Mouse (Mus musculus) urinary bladder, postnatal 25 days (tissue): Measurements from ENCODE around the gene Tex9.
"Not testable (repeated sequence)": the region's sequence is repeated elsewhere in the genome, so short reads cannot be mapped to it uniquely, and the experiment has no call there.

Experiments
- DNase-seq: peaks from one replicate; pipeline ENCODE4 v3.0.0; 2022; ENCODE audit warnings: low spot score

Gene Tex9

GRCm38 (mm10) chr9:72438749-72439148, 53.3 kb downstream of the Tex9 start:
- DNase-seq = no peak

GRCm38 (mm10) chr9:72437822-72438701, 54.0 kb downstream of the Tex9 start, which contains the start of gene Mns1:
Mns1 (plus strand) TSS chr9:72438011.
- DNase-seq = peak; percentile 86

DNA sequence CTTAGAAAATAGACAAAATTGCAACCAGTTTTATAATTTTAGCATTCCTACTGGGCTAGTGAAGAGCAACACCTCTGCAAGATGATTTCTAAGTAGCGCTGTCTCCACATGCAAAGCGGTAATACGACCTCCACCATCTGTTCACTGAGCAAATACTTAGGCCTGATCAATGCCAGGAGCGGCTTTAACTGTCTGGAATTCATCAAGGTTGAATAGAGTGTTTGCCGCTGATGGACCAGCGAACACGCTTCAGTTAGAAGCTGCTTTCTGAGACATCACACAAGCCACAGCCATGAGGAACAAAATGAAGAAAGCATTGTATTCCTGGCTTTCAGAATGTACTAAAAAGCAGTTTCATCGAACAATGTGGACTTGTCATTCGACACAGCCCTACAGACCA, 57.1 kb downstream of the Tex9 start:
- DNase-seq = no peak

DNA sequence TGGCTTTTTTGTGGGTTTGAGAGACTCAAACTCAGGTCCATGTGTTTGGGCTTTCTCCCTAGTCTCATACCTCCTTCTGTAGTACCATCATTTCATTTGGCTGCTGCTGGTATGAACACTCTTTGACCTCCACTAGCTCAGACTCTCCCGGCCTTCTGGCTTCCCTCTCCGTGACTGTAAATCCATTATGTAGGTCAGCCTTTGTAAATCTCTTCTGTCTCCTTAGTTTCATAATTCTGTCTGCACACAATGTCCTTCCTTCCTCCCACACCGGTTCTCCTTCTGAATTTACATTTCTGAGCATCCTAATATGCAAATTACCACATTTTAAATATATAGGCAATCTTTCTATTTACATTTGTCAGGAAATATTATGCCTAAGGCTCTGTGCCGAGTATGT, 64.2 kb downstream of the Tex9 start:
- no peak for DNase-seq

DNA sequence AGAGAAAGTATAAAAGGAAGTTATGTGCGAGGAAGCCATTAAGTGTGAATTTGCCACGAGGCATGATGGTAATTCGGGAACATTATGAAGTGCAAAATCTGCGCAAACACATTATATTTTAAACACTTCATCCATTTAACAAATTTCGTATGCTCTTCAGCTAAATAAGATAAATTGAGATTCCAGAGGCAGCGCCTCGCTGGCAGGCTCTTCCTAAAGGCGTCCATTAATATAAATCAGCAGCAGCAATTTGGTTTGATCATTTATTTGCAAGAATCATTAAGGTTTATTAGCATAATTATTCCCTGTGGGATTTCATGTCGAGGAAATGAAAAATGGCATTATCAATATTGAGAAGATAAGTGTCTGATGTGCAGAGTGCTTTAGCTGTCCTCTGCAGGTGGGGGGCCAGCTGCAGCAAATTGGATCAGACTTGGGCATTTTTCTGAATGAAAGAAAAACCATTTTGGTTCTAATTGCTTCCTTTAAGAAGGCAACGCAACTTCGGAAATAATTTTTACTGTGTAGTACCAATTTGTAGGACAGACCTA, 66.6 kb downstream of the Tex9 start:
- DNase-seq = no peak

DNA sequence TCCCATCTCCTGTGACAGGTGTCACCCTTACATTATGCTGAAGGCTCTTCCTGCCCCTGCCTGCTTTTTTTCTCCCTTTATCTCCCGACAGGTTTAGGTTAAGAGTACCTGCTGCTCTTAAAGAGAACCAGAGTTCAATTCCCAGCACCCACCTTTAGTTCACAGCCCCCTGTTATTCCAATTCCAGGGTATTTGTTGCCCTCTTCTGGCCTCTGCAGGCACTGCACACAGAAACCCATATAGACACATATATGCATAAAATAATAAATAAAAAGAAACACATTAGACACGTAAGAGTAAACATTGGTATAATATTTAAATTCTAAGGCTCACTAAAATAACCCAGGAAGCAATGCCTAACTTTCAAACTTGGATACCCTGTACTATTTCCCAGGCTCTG, 69.3 kb downstream of the Tex9 start:
- no peak for DNase-seq

DNA sequence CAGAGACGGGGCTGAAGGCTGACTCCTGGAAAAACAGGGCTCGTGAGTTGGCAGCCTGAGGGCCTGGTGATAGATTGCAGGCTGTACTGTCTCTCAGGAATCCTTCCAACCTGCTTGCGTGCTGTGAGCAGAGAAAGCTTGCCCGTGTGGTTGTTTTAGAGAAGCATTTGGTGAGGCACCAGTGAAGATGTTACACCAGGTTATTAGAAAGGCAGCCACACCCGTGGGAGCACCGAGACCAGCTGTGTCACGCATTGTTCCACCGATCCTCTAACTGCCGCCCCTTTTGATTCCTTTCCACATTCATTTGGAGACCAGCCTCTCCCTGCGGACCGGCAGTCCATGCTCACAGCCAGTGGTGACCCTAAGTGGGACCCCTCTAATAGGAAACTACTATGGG, 69.7 kb downstream of the Tex9 start:
- no peak for DNase-seq

GRCm38 (mm10) chr9:72420490-72420889, 71.5 kb downstream of the Tex9 start:
- no peak for DNase-seq

GRCm38 (mm10) chr9:72418443-72418842, 73.6 kb downstream of the Tex9 start:
- DNase-seq = no peak

GRCm38 (mm10) chr9:72411746-72412145, 80.3 kb downstream of the Tex9 start:
- DNase-seq = no peak

- no peak for DNase-seq
Observed at GRCm38 (mm10) chr9:72409381-72410225, 82.4 kb downstream of the Tex9 start.

DNA sequence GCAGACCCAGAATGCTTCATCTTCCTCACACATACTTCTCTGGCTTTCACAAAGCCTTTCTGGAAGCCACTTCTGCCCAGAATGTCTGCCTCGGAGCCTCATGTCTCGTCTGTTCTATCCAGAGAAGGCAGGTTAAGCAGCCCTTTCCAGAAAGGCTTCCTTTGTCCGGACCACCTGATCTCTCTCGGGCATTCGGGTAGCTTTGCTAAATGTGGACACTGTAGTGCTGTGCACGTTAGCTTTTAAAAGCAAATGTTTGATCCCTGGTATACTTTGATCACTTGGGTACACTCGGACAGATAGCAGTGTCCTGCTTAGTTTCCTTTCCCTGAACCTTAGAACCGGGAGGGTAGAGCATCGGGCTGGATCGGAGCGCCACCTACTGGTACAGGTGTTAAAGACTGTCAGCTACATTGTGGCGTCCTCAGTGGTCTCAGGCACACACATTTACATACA, 83.9 kb downstream of the Tex9 start:
- peak; percentile 81 for DNase-seq

DNA sequence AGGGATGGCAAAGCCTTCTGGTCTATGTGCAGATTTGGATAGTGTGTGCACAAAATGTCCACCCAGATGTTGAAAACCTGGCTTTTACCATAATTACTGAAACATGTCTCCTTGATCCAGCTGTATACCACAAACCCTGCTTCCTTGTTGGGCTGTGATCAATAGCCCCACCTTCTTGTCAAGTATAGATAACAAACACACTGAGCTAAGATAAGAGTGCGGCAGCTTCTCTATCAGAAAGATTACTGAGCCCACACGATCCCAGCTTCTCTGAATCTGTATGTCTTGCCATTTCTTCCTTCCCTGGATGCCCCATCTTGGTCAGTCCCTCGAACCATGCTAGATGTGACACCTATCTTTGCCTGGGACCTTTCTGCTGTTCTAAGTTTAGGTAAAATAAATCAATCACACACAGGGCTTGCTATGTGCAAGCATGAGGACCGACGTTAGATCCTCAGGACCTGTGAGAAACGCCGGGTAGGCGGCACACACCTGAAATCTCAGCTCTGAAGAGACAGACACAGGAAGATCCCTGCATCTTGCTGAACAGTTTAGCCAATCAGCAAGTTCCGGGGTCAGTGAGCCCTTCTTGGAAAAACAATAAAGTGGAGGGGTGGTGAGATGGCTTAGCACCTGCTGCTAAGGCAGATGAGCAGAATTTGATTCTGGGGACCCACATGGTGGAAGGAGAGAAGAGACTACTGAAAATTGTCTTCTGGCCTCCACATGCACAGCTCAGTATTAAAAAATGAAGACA, 86.0 kb downstream of the Tex9 start:
- no peak for DNase-seq

DNA sequence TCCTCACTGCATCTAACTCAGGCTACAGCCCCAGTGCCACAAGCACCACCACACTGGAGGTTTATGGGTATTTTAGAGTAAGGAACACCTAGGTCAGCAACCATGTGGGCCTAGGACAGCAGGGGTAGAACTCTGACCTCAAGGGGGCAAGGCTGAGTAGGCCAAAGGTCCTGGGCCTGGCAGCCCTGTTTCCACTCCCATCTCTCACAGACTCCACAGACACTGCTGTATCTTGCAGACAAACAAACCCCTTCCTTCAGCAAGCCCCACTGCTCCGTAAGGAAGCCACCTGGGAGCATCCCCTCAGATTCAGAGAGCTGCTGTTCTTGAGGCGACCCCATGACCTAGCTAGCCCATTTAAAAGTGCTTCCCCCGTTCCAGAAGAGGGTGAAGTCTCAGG, 87.1 kb downstream of the Tex9 start:
- no peak for DNase-seq

GRCm38 (mm10) chr9:72404446-72404845, 87.6 kb downstream of the Tex9 start:
- no peak for DNase-seq

DNA sequence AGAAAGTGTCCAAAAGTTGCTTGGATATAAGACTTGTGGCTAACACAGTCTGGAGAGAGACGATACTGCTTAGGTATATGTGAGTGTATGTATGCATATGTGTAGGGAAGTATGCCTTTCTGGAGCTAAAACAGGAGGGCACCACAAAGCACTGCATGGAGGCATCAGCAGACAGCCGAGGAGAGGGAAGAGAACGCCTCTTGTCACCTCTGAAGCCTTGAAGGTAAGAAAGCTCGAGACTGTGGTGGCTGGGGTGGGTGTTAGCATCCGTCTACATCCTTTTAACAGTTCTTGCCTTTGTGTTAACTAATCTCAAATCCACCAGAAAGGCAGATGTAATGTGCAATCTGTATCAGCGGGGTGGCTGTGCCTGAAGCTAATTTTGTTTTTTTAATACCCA, 88.6 kb downstream of the Tex9 start:
- DNase-seq = no peak

DNA sequence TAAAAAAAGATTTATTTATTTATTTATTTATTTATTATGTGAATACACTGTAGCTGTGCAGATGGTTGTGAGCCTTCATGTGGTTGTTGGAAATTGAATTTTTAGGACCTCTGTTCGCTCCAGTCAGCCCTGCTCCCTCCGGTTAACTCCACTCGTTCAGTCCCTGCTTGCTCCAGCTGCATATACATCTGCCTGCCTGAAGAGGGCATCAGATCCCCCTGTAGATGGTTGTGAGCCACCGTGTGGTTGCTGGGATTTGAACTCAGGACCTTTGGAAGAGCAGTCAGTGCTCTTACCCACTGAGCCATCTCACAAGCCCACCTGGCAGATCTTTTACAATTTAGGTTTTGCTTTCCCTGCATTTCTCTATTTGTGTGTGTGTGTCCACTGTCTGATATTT, 90.2 kb downstream of the Tex9 start:
- not testable (repeated sequence) for DNase-seq
